9 mouse cellular contexts compared by ENCODE assay signal in genomic region chr12:113051628-113052403, GRCm38 (mm10). TPM values are rescaled to one million over a fixed set of nuclear protein-coding genes. Genes with fewer than 3 reads are reported as not detected.
A peak's percentile ranks its signal among the peaks of the same experiment; 100 is the strongest.
DNase-seq lines count a peak whose midpoint lies in the region; ATAC-seq and TF ChIP-seq lines count a peak whose summit lies in the region.
"Had no signal": no experiment of that assay in that cellular context is flagged by ENCODE, and none has a peak within 500 bp of the region (broad histone marks: within the 10 kb centered on the region; RNA-seq: fewer than 3 reads in every experiment).

No protein-coding gene starts in this region.

- H3K27me3 ChIP-seq in lung, embryonic 14.5 days (ENCODE audit: insufficient read depth, low read length) = no peaks in the 10 kb centered on the region
- H3K27me3 ChIP-seq in embryonic facial prominence, embryonic 15.5 days = no peaks in the 10 kb centered on the region
- H3K27me3 ChIP-seq in stomach, embryonic 16.5 days (ENCODE audit: control insufficient read depth, insufficient read depth, low read length) = no peaks in the 10 kb centered on the region

- H3K27ac ChIP-seq in lung, embryonic 14.5 days (ENCODE audit: low read depth) = peak overlapping the region; percentile 78; the same call in 1 of the 2 replicates
- peak overlapping the region; percentile 73 for H3K27ac ChIP-seq in embryonic facial prominence, embryonic 15.5 days (replicated peaks)
- H3K27ac ChIP-seq in stomach, embryonic 16.5 days (ENCODE audit: low read length) = peak overlapping the region; percentile 11; the same call in 1 of the 2 replicates
- H3K27ac ChIP-seq in left cerebral cortex, adult 2 months = no peak overlapping the region

- H3K36me3 ChIP-seq in lung, embryonic 14.5 days (ENCODE audit: insufficient read depth) = peaks cover 48% of the 10 kb centered on the region
- peaks cover 70% of the 10 kb centered on the region for H3K36me3 ChIP-seq in embryonic facial prominence, embryonic 15.5 days
- H3K36me3 ChIP-seq in stomach, embryonic 16.5 days (ENCODE audit: control insufficient read depth, insufficient read depth, low read length) = no peaks in the 10 kb centered on the region; the same call in 1 of the 2 replicates

- peak; percentile 56 for DNase-seq in lung, embryonic 14.5 days
- no peak for DNase-seq in lung, adult 2 months
- peak; percentile 25 to 38 for DNase-seq in kidney, postnatal 36 days
- no peak for DNase-seq in left cerebral cortex, adult 9 months (ENCODE audit: low spot score in 2 of 2)
- DNase-seq in left cerebral cortex, adult 2 months (ENCODE audit: extremely low spot score in 1 of 2, low spot score in 2 of 2) = no peak
- DNase-seq: gastrocnemius, postnatal 25 days had no signal

- no peak; the same call in 1 of the 2 replicates for TF ChIP-seq CTCF in lung, embryonic 14.5 days (IDR thresholded peaks at IDR 0.05; ENCODE audit: low read depth)
- no peak for TF ChIP-seq CTCF in lung, adult 2 months (IDR thresholded peaks at IDR 0.05; ENCODE audit: insufficient read depth, low read length)
- no peak for TF ChIP-seq CTCF in left cerebral cortex, adult 2 months (IDR thresholded peaks at IDR 0.05)

- ATAC-seq in lung, embryonic 14.5 days (ENCODE audit: insufficient read depth) = peak; percentile 67; the same call in 1 of the 2 replicates
- ATAC-seq in embryonic facial prominence, embryonic 15.5 days (ENCODE audit: insufficient number of reproducible peaks, low FRiP score, low TSS enrichment, low read depth) = 0 out of 2 replicates have a peak, but pooled peaks have one; percentile 41
- peak; percentile 23; the same call in 1 of the 2 replicates for ATAC-seq in stomach, embryonic 16.5 days (ENCODE audit: insufficient read depth, low FRiP score)

- 27% methylated on average over 9 of the region's 9 CpGs for WGBS in lung, embryonic 14.5 days
- 46% methylated on average over 9 of the region's 9 CpGs for WGBS in lung, adult 2 months
- 31% methylated on average over 9 of the region's 9 CpGs for WGBS in embryonic facial prominence, embryonic 15.5 days
- WGBS in stomach, embryonic 16.5 days = 38% methylated on average over 9 of the region's 9 CpGs

- intact Hi-C loops in left cerebral cortex, adult 2 months (cut with DNase I) = no loop called here

- H3K4me3 ChIP-seq in lung, embryonic 14.5 days (ENCODE audit: low read depth, low read length) = no peak overlapping the region
- H3K4me3 ChIP-seq in lung, adult 2 months (replicated peaks; ENCODE audit: extremely low read depth, low read depth, low read length) = no peak overlapping the region
- no peak overlapping the region for H3K4me3 ChIP-seq in embryonic facial prominence, embryonic 15.5 days (replicated peaks)
- no peak overlapping the region for H3K4me3 ChIP-seq in stomach, embryonic 16.5 days (replicated peaks; ENCODE audit: low read length)
- no peak overlapping the region for H3K4me3 ChIP-seq in left cerebral cortex, adult 2 months

- no peak for TF ChIP-seq POLR2A in lung, adult 2 months (IDR thresholded peaks at IDR 0.05; ENCODE audit: borderline replicate concordance, extremely low read depth, low read depth, low read length)

- H3K4me2 ChIP-seq in lung, embryonic 14.5 days = no peak overlapping the region
- no peak overlapping the region for H3K4me2 ChIP-seq in embryonic facial prominence, embryonic 15.5 days (replicated peaks)
- H3K4me2 ChIP-seq in stomach, embryonic 16.5 days (ENCODE audit: low read depth, low read length) = no peak overlapping the region

- 0 out of 2 replicates have a peak, but pooled peaks cover 5% of the 10 kb centered on the region for H3K4me1 ChIP-seq in lung, embryonic 14.5 days (ENCODE audit: insufficient read depth)
- H3K4me1 ChIP-seq in lung, adult 2 months (ENCODE audit: control insufficient read depth, insufficient read depth, low read length) = no peaks in the 10 kb centered on the region
- H3K4me1 ChIP-seq in embryonic facial prominence, embryonic 15.5 days = peaks cover 19% of the 10 kb centered on the region
- 0 out of 2 replicates have a peak, but pooled peaks cover 3% of the 10 kb centered on the region for H3K4me1 ChIP-seq in stomach, embryonic 16.5 days (ENCODE audit: control insufficient read depth, insufficient read depth, low read length)

- no peak overlapping the region for H3K9ac ChIP-seq in lung, embryonic 14.5 days
- no peak overlapping the region for H3K9ac ChIP-seq in embryonic facial prominence, embryonic 15.5 days
- H3K9ac ChIP-seq in stomach, embryonic 16.5 days (ENCODE audit: low read length) = no peak overlapping the region

- H3K9me3 ChIP-seq in lung, embryonic 14.5 days (ENCODE audit: low read depth, low read length) = no peaks in the 10 kb centered on the region
- no peaks in the 10 kb centered on the region for H3K9me3 ChIP-seq in embryonic facial prominence, embryonic 15.5 days (replicated peaks)
- no peaks in the 10 kb centered on the region for H3K9me3 ChIP-seq in stomach, embryonic 16.5 days (replicated peaks; ENCODE audit: control insufficient read depth, low read length)

RNA-seq across cellular contexts. Expression of gene Tex22, which starts 22.5 kb away (rescaled TPM):
- not detected in 2 replicates for polyA plus RNA-seq in lung, embryonic 14.5 days (2014; fragmentation: Nextera tagmentation; extraction: Ambion mirVana)
- 0.24 and 0.31 TPM in 2 replicates for polyA plus RNA-seq in lung, adult 2 months (2012; rRNA removed)
- polyA plus RNA-seq in embryonic facial prominence, embryonic 15.5 days (2015; fragmentation: Nextera tagmentation; extraction: Ambion mirVana) = 0.20 TPM in 1 of 2 replicates, not detected in the other
- not detected in 2 replicates for polyA plus RNA-seq in stomach, embryonic 16.5 days (2015; fragmentation: Nextera tagmentation; extraction: Ambion mirVana)
- total RNA-seq in left cerebral cortex, adult 2 months (2021) = under 1 TPM; 0.42 to 0.45 TPM
- total RNA-seq: common myeloid progenitor, adult 5-6 weeks; gastrocnemius, postnatal 25 days had no signal

RNA-seq across cellular contexts. Expression of gene Pacs2, which starts 37.5 kb away (rescaled TPM):
- polyA plus RNA-seq in lung, embryonic 14.5 days (2014; fragmentation: Nextera tagmentation; extraction: Ambion mirVana) = 12.3 and 15.6 TPM in 2 replicates
- 51.8 and 54.8 TPM in 2 replicates for polyA plus RNA-seq in lung, adult 2 months (2012; rRNA removed)
- polyA plus RNA-seq in embryonic facial prominence, embryonic 15.5 days (2015; fragmentation: Nextera tagmentation; extraction: Ambion mirVana) = 17.4 and 19.9 TPM in 2 replicates
- 9.7 and 11.2 TPM in 2 replicates for polyA plus RNA-seq in stomach, embryonic 16.5 days (2015; fragmentation: Nextera tagmentation; extraction: Ambion mirVana)
- total RNA-seq in left cerebral cortex, adult 2 months (2021) = 10 to 100 TPM; 62.8 to 68.0 TPM

RNA-seq across cellular contexts. Expression of gene Mta1, which starts 46.3 kb away (rescaled TPM):
- polyA plus RNA-seq in lung, embryonic 14.5 days (2014; fragmentation: Nextera tagmentation; extraction: Ambion mirVana) = 22.8 and 24.1 TPM in 2 replicates
- polyA plus RNA-seq in lung, adult 2 months (2012; rRNA removed) = 77.4 and 85.3 TPM in 2 replicates
- 14.7 and 15.6 TPM in 2 replicates for polyA plus RNA-seq in embryonic facial prominence, embryonic 15.5 days (2015; fragmentation: Nextera tagmentation; extraction: Ambion mirVana)
- 8.9 and 10.8 TPM in 2 replicates for polyA plus RNA-seq in stomach, embryonic 16.5 days (2015; fragmentation: Nextera tagmentation; extraction: Ambion mirVana)
- total RNA-seq in left cerebral cortex, adult 2 months (2021) = 10 to 100 TPM; 72.9 to 76.5 TPM

RNA-seq across cellular contexts. Expression of gene Brf1, which starts 51.3 kb away (rescaled TPM):
- polyA plus RNA-seq in lung, embryonic 14.5 days (2014; fragmentation: Nextera tagmentation; extraction: Ambion mirVana) = 61.7 and 65.9 TPM in 2 replicates
- 83.3 and 131 TPM in 2 replicates for polyA plus RNA-seq in lung, adult 2 months (2012; rRNA removed)
- 62.4 and 70.9 TPM in 2 replicates for polyA plus RNA-seq in embryonic facial prominence, embryonic 15.5 days (2015; fragmentation: Nextera tagmentation; extraction: Ambion mirVana)
- polyA plus RNA-seq in stomach, embryonic 16.5 days (2015; fragmentation: Nextera tagmentation; extraction: Ambion mirVana) = 50.3 and 53.9 TPM in 2 replicates
- total RNA-seq in left cerebral cortex, adult 2 months (2021) = 10 to 100 TPM; 45.6 to 46.6 TPM

Comparison
In these comparisons a context has a peak if more than half of its experiments do, and no peak if none do; other contexts are left out.
1. DNase-seq: peak in lung, embryonic 14.5 days (single experiment) and kidney, postnatal 36 days (2 of 2); none in lung, adult 2 months (single experiment), left cerebral cortex, adult 9 months (0 of 2) and left cerebral cortex, adult 2 months (0 of 2).
2. Peak in every context shown above with its lines, with median percentiles within 50 percentile points of each other: ATAC-seq.